Mouse (Mus musculus) fibroblast of lung, adult 2 months (primary cell): ENCODE data around the gene Il31.

ENCODE experiments used
- DNase-seq: peaks from one replicate; pipeline ENCODE4 v3.0.0-alpha.2; 2011; ENCODE audit warnings: low read depth

The Il31 gene

DNA sequence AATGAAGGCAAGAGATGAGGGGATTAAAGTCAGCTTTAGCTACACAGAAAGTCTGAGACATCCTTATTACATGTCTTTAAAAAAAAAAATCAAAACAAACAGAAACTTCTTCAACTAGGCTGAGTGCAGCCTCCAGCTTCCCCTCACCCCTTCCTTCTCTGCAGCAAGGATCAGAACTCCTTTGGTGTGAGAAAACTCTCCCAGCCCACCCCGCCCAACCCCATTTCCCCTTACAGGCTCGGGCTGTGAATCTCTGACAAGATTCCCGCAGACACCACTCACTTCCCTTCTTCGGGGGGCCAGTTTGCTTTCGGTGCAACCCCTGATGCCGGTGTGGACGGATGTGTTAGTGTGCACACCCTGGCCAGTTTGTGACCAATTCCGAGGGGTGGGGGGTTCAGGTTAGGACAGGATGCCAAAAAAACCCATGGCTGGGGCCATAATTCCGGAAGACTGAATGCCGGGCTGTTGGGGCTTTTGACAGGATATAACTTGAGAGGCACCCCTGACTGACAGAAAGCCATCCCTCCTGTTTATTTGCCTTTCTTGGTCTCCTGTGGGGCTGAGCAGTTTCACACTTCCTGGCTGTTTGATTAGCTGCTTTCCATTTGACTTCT, 18.4 kb downstream of the Il31 start:
- no peak for DNase-seq

GRCm38 (mm10) chr5:123464638-123465037, 24.7 kb downstream of the Il31 start:
- DNase-seq = no peak

DNA sequence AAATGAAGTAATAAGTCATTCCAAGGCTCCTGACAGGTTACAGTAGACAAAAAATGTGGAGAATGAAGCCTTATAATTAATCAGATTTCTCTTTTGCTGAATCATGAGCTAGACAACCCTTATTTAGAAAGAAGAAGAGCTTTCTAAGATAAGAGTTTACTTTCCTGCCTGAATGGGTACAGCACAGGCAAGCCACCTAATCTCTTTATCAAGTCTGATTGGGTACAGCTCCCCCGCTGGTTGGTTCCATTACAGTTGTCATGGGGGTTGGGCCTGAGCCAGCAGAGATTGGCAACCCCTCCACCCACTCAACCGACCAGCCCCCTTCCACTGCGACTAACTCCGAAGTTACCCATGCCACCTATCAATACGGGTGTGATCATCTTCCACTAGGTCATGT, 27.9 kb downstream of the Il31 start:
- no peak for DNase-seq

GRCm38 (mm10) chr5:123451886-123452285, 37.4 kb downstream of the Il31 start:
- no peak for DNase-seq

GRCm38 (mm10) chr5:123444849-123445334, 44.4 kb downstream of the Il31 start:
- no peak for DNase-seq

DNA sequence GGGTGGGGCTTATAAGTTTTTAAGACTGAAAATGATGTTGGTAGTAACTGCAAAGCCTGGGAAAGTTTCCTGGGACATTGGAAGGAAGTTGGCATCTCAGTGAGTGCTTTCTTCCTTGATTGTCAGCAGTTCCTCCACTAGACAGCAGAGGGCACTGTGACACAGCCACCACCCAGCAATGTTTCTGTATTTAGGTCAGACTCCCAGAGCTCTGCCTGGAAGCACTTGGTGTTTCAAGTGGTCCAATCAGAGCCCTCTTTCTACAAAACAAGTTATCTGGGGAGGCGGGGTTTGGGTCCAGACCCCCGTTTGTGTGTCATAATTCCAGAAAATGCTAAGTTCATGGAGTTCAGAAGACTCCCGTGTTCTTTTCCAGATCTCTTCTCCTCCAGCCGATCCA, 45.2 kb downstream of the Il31 start:
- peak; percentile 55 for DNase-seq

GRCm38 (mm10) chr5:123442283-123442682, 47.0 kb downstream of the Il31 start:
- DNase-seq = no peak

GRCm38 (mm10) chr5:123440664-123441063, 48.6 kb downstream of the Il31 start:
- DNase-seq = no peak

- DNase-seq = no peak
Measured at GRCm38 (mm10) chr5:123439941-123440340, 49.3 kb downstream of the Il31 start.

DNA sequence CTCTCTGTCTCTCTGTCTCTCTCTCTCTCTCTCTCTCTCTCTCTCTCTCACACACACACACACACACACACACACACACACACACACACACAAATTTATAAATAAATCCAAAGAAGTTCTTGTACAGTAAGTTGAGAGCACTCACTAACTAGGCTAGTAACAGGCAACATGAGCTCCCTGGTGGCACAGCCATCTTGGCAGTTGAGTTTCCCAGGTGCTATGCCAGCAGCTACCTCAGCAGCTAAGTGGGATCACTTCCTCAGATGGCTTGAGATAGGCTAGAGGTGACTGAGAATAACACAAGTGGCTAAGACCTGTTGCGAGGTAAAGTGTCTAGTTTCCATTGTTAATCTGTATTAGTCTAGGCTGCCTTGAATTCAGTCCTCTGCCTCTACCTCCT, 50.0 kb downstream of the Il31 start:
- DNase-seq = no peak

GRCm38 (mm10) chr5:123438381-123438780, 50.9 kb downstream of the Il31 start:
- no peak for DNase-seq

GRCm38 (mm10) chr5:123436780-123437175, 52.5 kb downstream of the Il31 start:
- peak; percentile 44 for DNase-seq

GRCm38 (mm10) chr5:123436071-123436779, 53.1 kb downstream of the Il31 start:
- peak; percentile 93 for DNase-seq

GRCm38 (mm10) chr5:123432305-123432874, 56.9 kb downstream of the Il31 start:
- no peak for DNase-seq

- DNase-seq = peak; percentile 48
Measured at GRCm38 (mm10) chr5:123431524-123432304, 57.6 kb downstream of the Il31 start.
